Mouse (Mus musculus): ENCODE results near the gene Rpl9-ps6. TPM values are rescaled to one million over a fixed set of nuclear protein-coding genes. Genes with fewer than 3 reads are reported as not detected.

Rpl9-ps6 gene
- 22.4 and 27.8 TPM in 2 replicates for polyA plus RNA-seq (2012; rRNA removed)

GRCm38 (mm10) chr19:32466478-32466877 is at the start of gene Rpl9-ps6:
Gene Rpl9-ps6 (minus strand): TSS chr19:32466578.
- DNase-seq, result no peak
- Histone ChIP-seq H3K4me1 (ENCODE audit: control insufficient read depth, insufficient read depth, low read length) (no peaks in the 10 kb centered on the region), H3K27ac (ENCODE audit: insufficient read depth, low read length) (no peak within 1 kb of the TSS), H3K27me3 (ENCODE audit: control insufficient read depth, insufficient read depth, low read length) (no peaks in the 10 kb centered on the region), H3K4me3 (replicated peaks; ENCODE audit: insufficient read depth, low read depth, low read length) (no peak within 1 kb of the TSS)
- TF ChIP-seq POLR2A (IDR thresholded peaks at IDR 0.05; ENCODE audit: borderline replicate concordance, insufficient read depth, low read length), result no peak
- TF ChIP-seq CTCF (IDR thresholded peaks at IDR 0.05; ENCODE audit: borderline replicate concordance, insufficient read depth, low read depth, low read length), result no peak
- WGBS, result 87% methylated on average over 6 of the region's 6 CpGs

GRCm38 (mm10) chr19:32512518-32512917 is 46.1 kb upstream of the Rpl9-ps6 start:
- WGBS, result 52% methylated on average over 1 of the region's 1 CpGs
- Histone ChIP-seq H3K27me3 (ENCODE audit: control insufficient read depth, insufficient read depth, low read length) (no peaks in the 10 kb centered on the region), H3K4me1 (ENCODE audit: control insufficient read depth, insufficient read depth, low read length) (no peaks in the 10 kb centered on the region), H3K27ac (ENCODE audit: insufficient read depth, low read length) (no peak overlapping the region), H3K4me3 (replicated peaks; ENCODE audit: insufficient read depth, low read depth, low read length) (no peak overlapping the region)
- TF ChIP-seq CTCF (IDR thresholded peaks at IDR 0.05; ENCODE audit: borderline replicate concordance, insufficient read depth, low read depth, low read length), result no peak
- no peak for TF ChIP-seq POLR2A (IDR thresholded peaks at IDR 0.05; ENCODE audit: borderline replicate concordance, insufficient read depth, low read length)
- DNase-seq, result no peak

- whole genome bisulfite sequencing, result 84% methylated on average over 6 of the region's 6 CpGs
- Histone ChIP-seq H3K27me3 (ENCODE audit: control insufficient read depth, insufficient read depth, low read length) (no peaks in the 10 kb centered on the region), H3K27ac (ENCODE audit: insufficient read depth, low read length) (no peak overlapping the region), H3K4me1 (ENCODE audit: control insufficient read depth, insufficient read depth, low read length) (no peaks in the 10 kb centered on the region), H3K4me3 (replicated peaks; ENCODE audit: insufficient read depth, low read depth, low read length) (no peak overlapping the region)
- TF ChIP-seq POLR2A (IDR thresholded peaks at IDR 0.05; ENCODE audit: borderline replicate concordance, insufficient read depth, low read length) (no peak), CTCF (IDR thresholded peaks at IDR 0.05; ENCODE audit: borderline replicate concordance, insufficient read depth, low read depth, low read length) (no peak)
- no peak for DNase-seq
Observed at GRCm38 (mm10) chr19:32510962-32511361, 44.6 kb upstream of the Rpl9-ps6 start.

- Histone ChIP-seq H3K27ac (ENCODE audit: insufficient read depth, low read length) (no peak overlapping the region), H3K27me3 (ENCODE audit: control insufficient read depth, insufficient read depth, low read length) (no peaks in the 10 kb centered on the region), H3K4me1 (ENCODE audit: control insufficient read depth, insufficient read depth, low read length) (no peaks in the 10 kb centered on the region), H3K4me3 (replicated peaks; ENCODE audit: insufficient read depth, low read depth, low read length) (no peak overlapping the region)
- WGBS, result 91% methylated on average over 3 of the region's 3 CpGs
- TF ChIP-seq CTCF (IDR thresholded peaks at IDR 0.05; ENCODE audit: borderline replicate concordance, insufficient read depth, low read depth, low read length) (no peak), POLR2A (IDR thresholded peaks at IDR 0.05; ENCODE audit: borderline replicate concordance, insufficient read depth, low read length) (no peak)
- no peak for DNase-seq
Observed at GRCm38 (mm10) chr19:32510267-32510666, 43.9 kb upstream of the Rpl9-ps6 start.

- Histone ChIP-seq H3K4me1 (ENCODE audit: control insufficient read depth, insufficient read depth, low read length) (no peaks in the 10 kb centered on the region), H3K27ac (ENCODE audit: insufficient read depth, low read length) (no peak overlapping the region), H3K27me3 (ENCODE audit: control insufficient read depth, insufficient read depth, low read length) (no peaks in the 10 kb centered on the region), H3K4me3 (replicated peaks; ENCODE audit: insufficient read depth, low read depth, low read length) (no peak overlapping the region)
- TF ChIP-seq CTCF (IDR thresholded peaks at IDR 0.05; ENCODE audit: borderline replicate concordance, insufficient read depth, low read depth, low read length), result no peak
- TF ChIP-seq POLR2A (IDR thresholded peaks at IDR 0.05; ENCODE audit: borderline replicate concordance, insufficient read depth, low read length), result no peak
- DNase-seq, result no peak
- 82% methylated on average over 9 of the region's 9 CpGs for WGBS
Observed at GRCm38 (mm10) chr19:32507526-32507925, 41.1 kb upstream of the Rpl9-ps6 start.

GRCm38 (mm10) chr19:32507100-32507499 is 40.7 kb upstream of the Rpl9-ps6 start:
- Histone ChIP-seq H3K27me3 (ENCODE audit: control insufficient read depth, insufficient read depth, low read length) (no peaks in the 10 kb centered on the region), H3K4me1 (ENCODE audit: control insufficient read depth, insufficient read depth, low read length) (no peaks in the 10 kb centered on the region), H3K27ac (ENCODE audit: insufficient read depth, low read length) (no peak overlapping the region), H3K4me3 (replicated peaks; ENCODE audit: insufficient read depth, low read depth, low read length) (no peak overlapping the region)
- DNase-seq, result no peak
- TF ChIP-seq POLR2A (IDR thresholded peaks at IDR 0.05; ENCODE audit: borderline replicate concordance, insufficient read depth, low read length) (no peak), CTCF (IDR thresholded peaks at IDR 0.05; ENCODE audit: borderline replicate concordance, insufficient read depth, low read depth, low read length) (no peak)
- WGBS, result 90% methylated on average over 6 of the region's 6 CpGs

GRCm38 (mm10) chr19:32506514-32506913 is 40.1 kb upstream of the Rpl9-ps6 start:
- DNase-seq, result no peak
- Histone ChIP-seq H3K27me3 (ENCODE audit: control insufficient read depth, insufficient read depth, low read length) (no peaks in the 10 kb centered on the region), H3K4me1 (ENCODE audit: control insufficient read depth, insufficient read depth, low read length) (no peaks in the 10 kb centered on the region), H3K4me3 (replicated peaks; ENCODE audit: insufficient read depth, low read depth, low read length) (no peak overlapping the region), H3K27ac (ENCODE audit: insufficient read depth, low read length) (no peak overlapping the region)
- 95% methylated on average over 5 of the region's 5 CpGs for WGBS
- TF ChIP-seq CTCF (IDR thresholded peaks at IDR 0.05; ENCODE audit: borderline replicate concordance, insufficient read depth, low read depth, low read length), result no peak
- no peak for TF ChIP-seq POLR2A (IDR thresholded peaks at IDR 0.05; ENCODE audit: borderline replicate concordance, insufficient read depth, low read length)

GRCm38 (mm10) chr19:32506081-32506480 is 39.7 kb upstream of the Rpl9-ps6 start:
- WGBS, result 86% methylated on average over 8 of the region's 8 CpGs
- DNase-seq, result no peak
- Histone ChIP-seq H3K4me3 (replicated peaks; ENCODE audit: insufficient read depth, low read depth, low read length) (no peak overlapping the region), H3K27me3 (ENCODE audit: control insufficient read depth, insufficient read depth, low read length) (no peaks in the 10 kb centered on the region), H3K27ac (ENCODE audit: insufficient read depth, low read length) (no peak overlapping the region), H3K4me1 (ENCODE audit: control insufficient read depth, insufficient read depth, low read length) (no peaks in the 10 kb centered on the region)
- TF ChIP-seq CTCF (IDR thresholded peaks at IDR 0.05; ENCODE audit: borderline replicate concordance, insufficient read depth, low read depth, low read length), result no peak
- TF ChIP-seq POLR2A (IDR thresholded peaks at IDR 0.05; ENCODE audit: borderline replicate concordance, insufficient read depth, low read length), result no peak
